Mouse (Mus musculus): ENCODE data around the gene Zbtb34.

DNA sequence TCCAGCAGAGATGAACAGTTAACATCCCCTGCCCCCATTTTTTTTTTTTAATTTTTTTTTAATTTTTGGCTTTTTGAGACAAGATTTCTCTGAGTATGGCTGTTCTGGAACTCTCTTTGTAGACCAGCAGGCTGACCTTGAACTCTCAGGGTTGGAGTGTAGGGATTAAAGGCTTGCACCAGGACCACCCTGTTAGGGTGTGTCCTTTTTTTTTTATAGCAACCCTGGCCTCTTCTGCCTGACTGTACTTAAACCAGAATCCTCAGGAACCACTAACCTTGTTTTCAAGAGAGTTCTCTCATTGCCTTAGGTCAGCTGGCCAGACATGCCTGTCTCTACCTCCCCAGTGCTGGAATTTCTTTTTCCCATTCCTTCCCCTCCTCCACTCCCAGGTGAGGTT, 13.7 kb upstream of the Zbtb34 start:
- no peak for TF ChIP-seq EP300 (IDR thresholded peaks at IDR 0.05; ENCODE audit: low read depth)
- TF ChIP-seq CTCF (IDR thresholded peaks at IDR 0.05; ENCODE audit: low read depth), result no peak

Measured in liver, postnatal 0 days (tissue).